Mouse (Mus musculus) adrenal gland, postnatal 36 days (tissue): ENCODE results near the gene Chuk. TPM values are rescaled to one million over a fixed set of nuclear protein-coding genes. Genes with fewer than 3 reads are reported as not detected.
A peak's percentile ranks its signal among the peaks of the same experiment; 100 is the strongest.

Source experiments
- DNase-seq, 2 experiments: peaks; one replicate each; pipeline ENCODE4 v3.0.0; 2021; ENCODE audit warnings: mixed read lengths in 1 of 2
- total RNA-seq, 2 experiments: library from RNA; stranded (reverse); gene quantifications; 2 replicates each; pipeline ENCODE4 v1.2.3; 2021

The Chuk gene
- total RNA-seq, 2 experiments from 2014 or later: 57.3 to 92.5 TPM

DNA sequence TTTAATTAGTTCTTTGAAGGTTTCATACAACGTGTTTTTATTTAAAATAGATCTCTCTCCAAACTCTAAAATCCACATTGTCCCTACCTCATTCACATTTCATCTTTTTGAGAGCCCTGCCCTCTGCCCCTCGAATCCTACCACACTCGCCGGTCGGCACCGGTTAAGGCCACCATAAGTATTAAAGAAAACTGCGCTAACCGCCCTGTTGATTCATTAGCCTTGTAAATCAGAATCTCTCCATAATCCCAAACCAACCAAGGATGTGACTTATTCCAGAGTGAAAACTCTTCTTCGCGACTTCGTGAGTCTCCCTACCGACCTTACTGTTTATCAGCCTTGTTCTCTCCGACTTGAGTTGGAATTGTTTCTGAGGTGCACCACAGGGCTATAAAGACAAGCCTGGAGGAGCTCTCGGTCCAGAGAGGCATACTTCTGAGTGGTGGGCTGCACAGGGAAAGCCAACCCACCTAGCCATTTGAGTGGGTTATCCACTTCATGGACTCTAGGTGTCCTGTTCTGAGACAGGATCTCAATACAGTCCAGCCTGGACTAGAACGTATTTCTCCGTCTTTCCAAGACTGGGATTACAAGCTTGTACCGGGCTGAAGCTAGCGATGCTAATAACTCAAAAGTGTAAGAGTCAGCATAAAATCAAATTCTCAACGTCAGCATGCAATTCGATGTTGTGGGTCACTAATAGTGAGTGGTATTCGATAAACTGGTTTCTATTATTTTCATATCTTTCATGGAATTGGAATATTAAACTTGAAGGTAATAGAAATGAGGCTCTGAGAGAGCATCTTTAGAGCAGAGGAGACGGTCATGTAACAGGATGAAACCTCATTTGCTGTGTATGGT is 611 bp upstream of the Chuk start:
- DNase-seq: peak in 1 of 2 experiments; percentile 13

DNA sequence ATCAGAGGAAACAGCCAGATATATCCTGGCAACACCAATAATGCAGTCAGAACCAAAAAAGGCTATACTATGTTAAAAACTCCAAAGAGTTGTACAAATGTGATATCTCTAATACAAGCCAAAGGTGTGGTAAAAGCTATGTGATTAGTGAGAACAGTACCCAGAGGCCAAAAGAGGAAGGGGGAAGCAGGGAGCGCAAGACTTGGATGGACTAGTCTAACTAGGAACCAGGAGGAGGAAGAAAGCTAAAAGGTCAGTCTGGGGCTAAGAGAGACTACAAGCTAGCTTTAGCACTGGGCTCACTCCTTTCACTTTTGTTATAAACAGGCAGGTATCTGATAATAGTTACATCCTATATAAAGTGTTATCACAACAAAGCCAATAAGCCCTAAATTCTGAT is 2.9 kb downstream of the Chuk start:
- no peak for DNase-seq

- DNase-seq: no peak
Observed at GRCm38 (mm10) chr19:44103001-44103400, 4.3 kb downstream of the Chuk start.

DNA sequence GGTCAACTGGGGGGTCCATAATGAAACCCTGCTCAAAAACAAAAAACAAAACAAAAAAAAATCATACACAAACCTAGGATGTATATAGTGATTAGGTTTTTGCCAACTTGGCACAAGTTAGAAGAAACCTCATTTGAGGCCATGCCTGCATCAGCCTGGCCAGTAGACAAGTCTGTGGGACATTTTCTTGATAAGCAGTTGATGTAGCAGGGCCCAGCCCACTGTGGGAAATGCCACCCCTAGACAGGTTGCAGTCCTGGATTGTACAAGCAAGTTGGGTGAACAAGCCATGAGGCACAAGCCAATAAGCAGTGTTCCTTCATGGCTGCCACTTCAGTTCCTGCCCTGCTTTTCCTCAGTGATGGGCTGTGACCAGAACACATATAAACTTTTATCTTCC is 6.4 kb downstream of the Chuk start:
- DNase-seq: no peak

DNA sequence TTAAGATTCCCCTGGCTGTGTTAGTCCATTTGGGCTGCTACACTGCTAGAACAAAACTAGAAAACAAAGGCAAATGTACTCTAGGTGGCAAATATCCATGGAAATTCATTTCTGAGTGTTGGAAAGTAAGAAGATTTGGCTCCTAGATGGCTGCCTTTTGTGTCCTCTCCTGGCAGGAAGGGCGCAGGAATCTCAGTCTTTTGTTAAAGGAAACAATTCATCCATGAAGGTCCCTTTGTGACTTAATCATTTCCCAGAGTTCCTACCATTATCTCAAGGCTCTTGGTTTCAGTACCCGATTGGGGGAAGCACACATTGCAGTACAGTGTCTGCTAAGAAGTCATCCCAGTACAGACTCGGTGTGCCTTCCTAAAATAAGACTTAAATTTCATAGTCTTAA is 21.0 kb downstream of the Chuk start:
- DNase-seq: no peak

DNA sequence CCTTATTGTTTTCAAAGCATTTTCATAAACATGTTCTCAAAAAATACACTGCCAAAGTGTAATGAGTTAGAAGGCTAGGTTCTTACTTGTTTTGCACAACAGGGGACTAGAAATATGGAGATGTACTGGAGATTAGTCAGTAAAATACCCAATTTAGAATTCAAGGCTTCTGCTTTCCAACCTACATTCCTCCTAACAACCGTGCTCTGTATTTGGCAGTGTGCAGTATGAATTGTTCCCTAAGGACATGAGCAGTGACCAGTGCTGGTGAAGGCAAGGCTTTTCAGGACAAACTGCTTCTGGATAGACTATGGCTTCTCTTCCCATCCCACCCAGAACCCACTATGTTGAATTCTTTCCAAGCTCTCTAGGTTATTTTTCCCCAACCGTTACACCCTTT is 26.4 kb downstream of the Chuk start:
- no peak for DNase-seq

- no peak for DNase-seq
Observed at GRCm38 (mm10) chr19:44080023-44080422, 27.3 kb downstream of the Chuk start.

DNA sequence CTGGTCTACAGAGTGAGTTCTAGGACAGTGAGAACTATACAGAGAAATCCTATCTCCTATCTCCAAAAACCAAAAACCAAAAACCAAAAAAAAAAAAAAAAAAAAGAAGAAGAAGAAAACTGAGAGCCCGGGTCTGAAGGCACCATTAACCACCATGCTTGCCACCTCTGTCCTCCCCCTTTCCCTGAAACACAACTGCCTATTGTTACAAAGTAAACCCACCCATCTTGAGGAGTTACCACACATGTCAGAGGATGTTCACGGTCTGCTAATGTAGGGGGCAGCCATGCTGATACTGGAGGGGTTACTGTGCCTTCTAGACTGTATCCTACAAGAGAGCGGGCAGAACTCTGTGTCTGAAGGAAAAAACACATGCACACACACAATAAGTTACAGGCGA is 30.3 kb downstream of the Chuk start:
- DNase-seq: no peak

DNA sequence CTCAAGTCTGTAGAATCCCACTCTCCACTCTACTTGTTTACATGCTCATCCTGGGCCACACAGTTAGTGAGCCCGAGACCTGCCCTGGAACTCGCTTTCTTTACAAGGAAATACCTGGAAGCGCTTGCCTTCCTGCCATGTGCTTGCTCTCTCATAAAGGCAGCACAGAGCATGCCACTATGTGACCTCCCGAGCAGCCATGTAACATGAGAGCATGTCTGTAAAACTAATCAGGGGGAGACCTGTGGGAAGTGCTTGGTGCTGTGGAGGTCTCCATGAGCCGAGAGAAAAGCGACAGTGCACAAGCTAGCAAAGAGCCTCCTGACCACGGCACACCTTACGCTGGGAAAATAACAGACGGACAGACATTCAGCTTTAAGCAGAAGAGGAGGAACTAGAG is 30.8 kb downstream of the Chuk start:
- DNase-seq: no peak

DNA sequence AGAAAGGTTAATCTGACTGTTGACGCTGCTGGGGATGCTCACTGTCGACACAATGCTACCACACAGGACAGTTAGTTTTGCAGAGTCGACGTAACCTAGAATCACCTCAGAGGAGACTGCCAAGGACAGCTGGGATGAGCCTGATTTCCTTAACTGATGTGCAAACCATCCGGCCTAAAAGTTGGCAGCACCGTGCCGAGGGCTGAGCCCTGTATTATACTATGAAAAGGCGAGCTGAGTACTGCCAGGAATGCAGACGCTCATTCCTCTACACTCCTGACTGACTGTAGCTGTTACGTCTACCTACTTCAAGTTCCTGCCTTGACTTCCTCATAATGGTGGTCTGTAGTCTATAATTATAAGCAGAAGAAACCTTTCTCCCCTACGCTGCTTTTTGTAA is 32.3 kb downstream of the Chuk start:
- no peak for DNase-seq

DNA sequence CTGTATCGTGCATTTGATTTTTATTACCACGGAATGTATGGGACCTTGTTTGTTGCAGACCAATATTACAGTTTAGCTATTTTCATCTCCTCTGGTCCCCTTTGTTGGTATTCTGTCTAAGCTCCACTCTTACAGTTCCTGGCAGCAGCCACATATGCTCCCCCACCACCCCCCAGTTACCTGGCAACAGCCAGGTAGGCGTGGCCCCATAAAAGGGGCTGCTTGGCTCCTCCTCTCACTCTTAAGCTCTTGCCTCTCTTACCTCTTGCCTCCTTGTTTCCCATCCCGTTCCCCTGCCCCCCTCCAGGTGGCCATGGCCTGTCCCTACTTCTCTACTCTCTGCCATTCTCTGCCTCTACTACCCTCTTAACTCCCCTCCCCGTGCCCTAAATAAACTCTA is 36.1 kb downstream of the Chuk start:
- no peak for DNase-seq

GRCm38 (mm10) chr19:44069914-44070232 is 37.4 kb downstream of the Chuk start:
- no peak for DNase-seq

DNA sequence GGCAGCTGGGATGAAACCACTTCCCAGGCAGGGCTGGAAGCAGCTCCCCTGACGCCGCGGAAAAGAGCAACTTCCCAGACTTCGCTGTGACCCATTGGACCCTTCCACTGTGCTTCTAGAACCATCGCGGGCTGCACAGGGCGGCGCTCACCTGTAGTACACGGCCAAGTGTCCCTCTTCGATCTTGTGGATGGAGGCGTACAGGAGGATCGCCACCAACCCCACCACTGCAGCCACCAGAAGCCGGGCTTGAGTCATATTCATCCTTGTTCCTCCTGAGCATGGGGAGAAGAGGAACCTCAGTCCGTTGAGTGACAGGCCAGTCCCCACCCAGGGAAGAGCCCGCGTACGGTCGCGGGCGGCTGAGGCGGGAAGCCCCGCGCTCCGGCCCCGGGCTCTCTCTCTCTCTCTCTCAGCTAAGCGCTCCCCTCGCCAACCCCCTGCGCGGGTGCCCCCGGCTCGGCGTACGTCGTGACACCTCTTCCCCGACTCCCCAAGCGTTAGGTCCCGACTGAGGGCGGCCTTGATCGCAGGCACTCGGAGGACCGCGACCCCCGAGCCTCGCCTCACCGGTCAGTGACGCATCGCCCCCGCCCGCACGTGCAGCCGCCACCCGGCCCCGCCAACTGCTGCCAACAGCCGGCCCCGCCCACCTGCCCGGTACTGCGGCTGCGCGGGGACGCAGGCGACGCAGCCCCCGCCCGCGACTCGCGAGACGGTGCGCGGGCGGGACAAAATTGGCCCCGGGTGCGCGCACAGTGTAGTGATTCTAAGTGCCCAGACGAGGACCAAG is 38.0 kb downstream of the Chuk start, which contains the start of gene Erlin1:
TSS of gene Erlin1 (minus strand) at position 665 of the 793 bp plus-strand sequence.
- peak; percentile 94 to 97 for DNase-seq

GRCm38 (mm10) chr19:44068232-44068631 is 39.0 kb downstream of the Chuk start:
- no peak for DNase-seq

- DNase-seq: no peak
Observed at GRCm38 (mm10) chr19:44067323-44068049, 39.8 kb downstream of the Chuk start.

DNA sequence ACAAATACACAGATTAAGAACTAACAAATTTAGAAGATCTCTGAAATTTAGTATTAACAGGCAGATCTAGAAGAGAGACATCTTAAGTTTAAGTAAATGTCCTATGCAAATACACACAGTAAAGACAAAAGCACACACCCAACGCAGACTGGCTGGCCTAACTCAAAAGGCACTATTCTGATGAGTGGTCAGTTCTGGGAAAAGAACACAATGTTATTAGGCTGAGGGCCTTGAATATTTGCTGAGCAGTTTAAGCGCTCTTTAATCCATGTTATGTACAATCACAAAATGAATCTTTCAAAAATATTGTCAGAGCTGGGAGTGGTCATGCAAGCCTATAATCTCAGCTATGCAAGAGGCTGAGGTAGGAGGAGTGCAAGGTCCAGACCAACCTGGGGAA is 42.5 kb downstream of the Chuk start:
- DNase-seq: no peak

DNA sequence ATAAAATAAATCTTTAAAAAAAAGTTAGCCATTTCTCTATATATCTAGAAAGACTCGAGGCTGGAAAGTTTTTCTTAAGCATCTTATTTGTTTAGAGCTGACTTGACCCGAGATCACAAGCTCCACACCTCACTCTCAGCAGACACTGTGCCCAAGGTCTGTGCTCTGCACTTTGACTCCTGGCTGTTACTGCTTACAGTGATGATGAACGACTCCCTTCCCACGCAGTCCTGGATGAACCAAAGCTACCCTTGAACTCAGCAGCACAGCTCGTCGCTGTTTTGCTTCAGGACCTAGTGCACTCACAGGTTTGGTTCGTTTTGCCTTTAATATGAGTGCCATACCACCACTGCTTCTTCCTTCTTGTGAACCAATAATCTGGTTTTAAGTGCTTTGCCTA is 43.5 kb downstream of the Chuk start:
- DNase-seq: no peak

- no peak for DNase-seq
Observed at GRCm38 (mm10) chr19:44060226-44060625, 47.1 kb downstream of the Chuk start.

GRCm38 (mm10) chr19:44055173-44055826 is 52.0 kb downstream of the Chuk start:
- DNase-seq: no peak

DNA sequence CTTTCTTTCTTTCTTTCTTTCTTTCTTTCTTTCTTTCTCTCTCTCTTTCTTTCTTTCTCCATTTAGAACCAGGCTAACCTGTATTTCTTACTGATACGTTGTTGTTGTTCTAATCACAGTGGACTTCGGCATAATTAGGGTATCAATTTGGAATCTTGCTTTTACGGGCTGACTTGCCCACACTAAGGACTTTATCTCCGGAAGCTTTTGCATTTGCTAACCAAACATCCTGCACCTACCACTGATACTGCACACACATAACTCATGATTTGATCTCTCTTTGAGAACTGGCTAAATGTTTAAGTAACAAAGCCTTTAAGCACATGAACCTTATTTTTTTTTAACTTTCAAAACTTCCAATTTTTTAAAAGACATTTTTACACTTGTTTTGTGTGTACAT is 56.9 kb downstream of the Chuk start:
- DNase-seq: no peak

DNA sequence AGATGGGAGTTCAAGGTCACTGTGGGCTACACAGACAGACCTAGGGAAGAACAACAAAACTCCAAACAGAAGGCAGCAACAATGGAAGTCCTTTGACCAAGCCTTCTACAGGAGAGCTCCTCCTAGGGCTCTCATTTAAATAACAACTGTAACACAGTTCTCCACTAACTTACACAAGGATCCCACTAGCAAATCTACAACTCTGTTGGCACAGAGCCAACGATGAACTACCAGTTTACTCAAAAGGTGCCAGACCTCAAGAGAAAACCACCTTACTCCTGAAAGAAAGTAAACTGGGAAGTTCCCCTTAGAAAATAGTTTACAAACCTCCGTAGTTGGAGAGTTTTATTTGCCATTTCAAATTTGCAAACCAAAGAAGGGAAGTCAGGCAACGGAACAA is 58.0 kb downstream of the Chuk start:
- no peak for DNase-seq

DNA sequence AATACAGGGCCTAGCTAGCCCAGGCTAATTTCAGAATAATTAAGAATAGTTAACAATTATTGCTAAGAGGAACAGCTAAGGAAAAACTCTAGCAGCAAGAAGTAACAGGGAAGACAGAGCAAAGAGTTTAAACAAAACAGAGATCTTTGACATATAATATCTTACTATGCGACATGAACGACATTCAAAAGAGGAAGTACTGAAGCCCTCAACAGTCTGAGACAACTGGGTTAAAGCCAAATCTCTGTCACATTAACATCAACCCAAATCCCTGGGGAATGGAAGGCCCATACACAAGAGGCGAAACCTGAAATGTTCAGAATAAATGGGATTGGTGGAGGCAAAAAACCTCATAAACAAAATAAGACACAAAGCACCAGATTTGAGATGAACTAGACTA is 61.4 kb downstream of the Chuk start:
- no peak for DNase-seq
